Mouse (Mus musculus) urinary bladder, postnatal 4 days (tissue): ENCODE measurements around the gene Fam78a.
"Not testable (repeated sequence)": the region's sequence is repeated elsewhere in the genome, so short reads cannot be mapped to it uniquely, and the experiment has no call there.

ENCODE experiments used
- DNase-seq, 2 experiments: peaks; one replicate each; pipeline ENCODE4 v3.0.0; 2021 to 2022; ENCODE audit warnings: low spot score in 2 of 2

The Fam78a gene

DNA sequence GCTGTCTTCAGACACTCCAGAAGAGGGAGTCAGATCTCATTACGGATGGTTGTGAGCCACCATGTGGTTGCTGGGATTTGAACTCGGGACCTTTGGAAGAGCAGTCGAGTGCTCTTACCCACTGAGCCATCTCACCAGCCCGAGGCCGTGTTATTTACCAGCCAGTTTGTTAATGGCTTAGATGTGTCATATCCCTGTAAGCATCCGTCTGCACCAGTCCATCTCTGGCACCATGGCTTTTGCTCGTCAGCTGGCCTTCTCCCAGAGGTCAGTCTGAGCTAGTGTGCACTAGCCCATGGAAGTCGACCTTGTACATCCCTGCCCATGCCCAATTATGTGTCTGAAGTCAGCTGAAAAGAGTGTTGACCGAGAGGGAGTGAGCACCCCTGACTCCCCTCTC, 44.0 kb downstream of the Fam78a start:
- DNase-seq = not testable (repeated sequence)

DNA sequence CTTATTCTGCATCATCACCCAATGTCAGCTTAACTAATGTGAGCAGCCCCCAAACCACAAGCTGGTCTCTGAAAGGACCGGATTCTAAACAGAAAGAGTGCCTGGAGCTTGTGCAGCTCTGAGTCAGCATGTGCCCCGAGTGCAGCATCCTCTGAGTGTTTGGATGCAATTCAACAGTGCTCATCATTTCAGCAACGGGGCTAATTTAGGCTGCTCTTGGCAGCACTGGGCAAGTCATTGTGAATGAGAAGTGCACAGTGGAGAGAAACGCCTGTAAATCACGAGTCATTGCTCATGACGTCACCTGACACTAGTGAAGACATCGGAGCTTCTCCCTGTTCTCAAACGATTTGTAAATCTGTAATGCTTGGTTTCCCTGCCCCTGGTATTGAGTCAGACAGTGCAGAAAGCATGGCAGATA, 46.0 kb downstream of the Fam78a start:
- DNase-seq = no peak

DNA sequence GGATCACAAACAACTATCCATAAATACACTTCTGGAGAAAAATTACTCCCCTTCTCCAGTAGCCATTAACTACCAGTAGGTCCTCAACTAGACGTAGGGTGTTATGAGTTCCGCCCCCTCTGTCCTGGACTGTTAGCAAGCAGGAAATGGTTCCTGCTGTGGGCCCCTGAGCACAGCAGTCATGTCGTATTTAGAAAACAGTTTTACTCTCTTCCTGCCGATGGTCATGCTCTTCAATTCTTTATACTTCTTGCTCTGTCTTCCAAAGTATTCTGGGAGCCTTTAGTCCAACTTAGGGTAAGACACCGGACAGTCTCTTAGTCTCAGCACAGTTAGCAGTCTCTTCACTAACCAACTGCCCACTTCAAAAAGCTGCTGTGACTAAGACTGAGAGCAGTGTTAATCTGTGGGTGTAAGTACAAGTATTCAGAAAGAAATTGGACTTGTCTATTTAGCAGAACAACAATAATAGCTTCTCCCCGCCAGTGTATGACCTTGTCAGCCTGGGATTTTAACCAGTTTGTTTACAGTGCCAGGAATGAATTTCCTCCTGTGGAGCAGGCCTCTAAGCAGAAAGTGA, 47.3 kb downstream of the Fam78a start:
- no peak for DNase-seq

DNA sequence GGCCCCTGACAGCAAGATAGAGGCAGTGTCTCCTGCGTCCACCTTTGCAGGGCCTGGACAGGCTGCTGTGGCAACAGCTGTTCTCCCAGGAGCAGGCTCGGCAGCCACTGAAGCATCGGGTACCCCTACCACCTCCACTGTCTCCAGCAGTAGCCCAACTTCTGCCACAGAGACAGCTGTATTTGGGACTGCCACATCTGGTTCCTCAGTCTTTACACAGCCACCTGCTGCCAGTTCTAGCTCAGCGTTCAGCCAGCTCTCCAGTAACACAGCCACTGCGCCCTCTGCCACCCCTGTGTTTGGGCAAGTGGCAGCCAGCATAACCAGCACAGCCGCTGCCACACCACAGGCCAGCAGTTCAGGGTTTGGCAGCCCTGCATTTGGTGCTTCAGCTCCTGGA, 50.5 kb downstream of the Fam78a start:
- DNase-seq = no peak

DNA sequence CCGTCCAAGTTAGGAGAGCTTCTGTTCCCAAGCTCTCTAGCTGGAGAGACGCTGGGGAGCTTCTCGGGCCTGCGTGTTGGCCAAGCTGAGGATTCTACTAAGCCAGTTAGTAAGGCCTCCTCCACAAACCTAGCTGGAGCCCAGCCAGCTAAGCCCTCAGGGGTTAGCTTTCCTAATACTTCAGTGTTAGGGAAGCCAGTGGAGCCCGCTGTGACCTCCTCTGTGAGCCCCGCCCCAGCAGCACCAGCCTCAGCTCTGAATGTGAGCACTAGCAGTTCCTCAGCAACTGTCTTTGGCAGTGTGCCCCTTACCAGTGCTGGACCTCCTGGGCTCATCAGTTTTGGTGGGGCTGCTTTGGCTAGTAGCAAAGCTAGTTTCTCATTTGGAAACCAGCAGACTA, 51.2 kb downstream of the Fam78a start:
- DNase-seq = no peak

DNA sequence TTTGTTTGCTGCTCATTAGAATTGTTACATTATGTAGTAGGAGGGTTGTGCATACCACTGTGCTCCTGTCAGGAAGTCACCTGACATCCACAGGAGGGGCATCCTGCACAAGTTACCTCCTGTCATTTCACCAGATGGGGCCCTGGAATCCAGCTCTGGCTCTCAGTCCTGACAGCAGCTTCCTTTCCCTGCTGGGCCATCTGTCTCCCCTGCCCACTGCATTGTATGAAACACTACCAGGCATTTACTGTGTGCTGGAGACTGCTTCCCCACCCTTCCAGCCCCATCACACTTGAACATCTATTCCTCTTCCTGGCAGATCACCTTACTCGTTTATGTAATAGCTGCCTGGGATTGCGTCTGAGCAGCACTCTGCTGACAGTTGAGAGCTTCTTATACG, 55.0 kb downstream of the Fam78a start:
- no peak for DNase-seq

DNA sequence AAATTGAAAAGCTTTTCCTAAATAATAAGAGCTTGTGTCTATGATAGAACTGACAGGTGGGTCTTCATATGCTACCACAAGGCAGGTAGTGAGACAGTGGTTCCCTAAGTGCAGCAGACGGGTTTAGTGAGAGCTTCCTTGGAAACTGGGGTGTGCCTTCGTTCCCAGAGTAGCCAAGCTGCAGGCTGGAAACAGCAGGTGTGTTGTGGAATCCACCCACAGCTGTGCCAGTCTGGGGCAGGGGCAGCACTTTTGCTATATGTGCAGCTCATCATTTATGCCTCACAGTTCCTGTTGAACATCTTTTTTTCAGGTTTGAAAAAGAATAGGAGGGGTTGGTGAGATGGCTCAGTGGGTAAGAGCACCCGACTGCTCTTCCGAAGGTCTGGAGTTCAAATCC, 60.3 kb downstream of the Fam78a start:
- DNase-seq = no peak

DNA sequence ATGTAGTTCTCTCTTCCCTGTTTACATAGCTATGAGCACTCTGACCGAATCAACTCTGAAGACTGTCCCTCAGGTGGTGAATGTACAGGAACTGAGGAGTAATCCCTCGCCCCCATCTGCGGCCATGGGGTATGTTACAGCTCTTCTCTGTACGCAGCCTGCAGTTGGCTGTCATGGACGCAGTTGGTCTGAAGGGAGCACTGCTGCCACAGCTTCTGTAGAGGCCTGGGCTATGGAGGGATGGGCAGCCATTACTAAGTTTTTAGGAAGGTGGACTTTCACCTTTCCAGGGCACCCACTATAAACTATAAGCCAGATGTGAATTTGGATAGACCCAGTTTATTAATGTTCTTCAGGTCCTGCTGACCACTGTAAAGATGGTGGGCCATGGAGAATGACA, 64.4 kb downstream of the Fam78a start:
- DNase-seq = no peak

DNA sequence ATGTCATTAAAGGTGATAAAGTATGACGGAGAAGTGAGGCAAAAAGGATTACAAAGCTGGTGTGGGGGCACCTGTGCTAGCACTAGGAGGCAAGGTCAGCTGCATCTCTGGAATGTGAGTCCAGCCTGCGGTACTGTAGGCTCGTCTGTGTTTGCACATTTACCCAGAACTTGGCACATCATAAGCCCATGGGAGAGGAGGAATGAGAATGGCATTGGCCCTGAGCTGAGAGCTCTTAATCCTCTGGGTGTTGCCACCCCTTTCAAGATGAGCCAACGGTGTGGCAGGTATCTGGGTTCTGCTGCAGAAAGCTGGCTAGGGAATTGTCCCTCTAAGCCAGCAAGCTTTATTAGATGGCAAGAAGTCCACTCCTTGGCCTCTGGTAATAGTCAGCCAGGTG, 65.0 kb downstream of the Fam78a start:
- DNase-seq = no peak

DNA sequence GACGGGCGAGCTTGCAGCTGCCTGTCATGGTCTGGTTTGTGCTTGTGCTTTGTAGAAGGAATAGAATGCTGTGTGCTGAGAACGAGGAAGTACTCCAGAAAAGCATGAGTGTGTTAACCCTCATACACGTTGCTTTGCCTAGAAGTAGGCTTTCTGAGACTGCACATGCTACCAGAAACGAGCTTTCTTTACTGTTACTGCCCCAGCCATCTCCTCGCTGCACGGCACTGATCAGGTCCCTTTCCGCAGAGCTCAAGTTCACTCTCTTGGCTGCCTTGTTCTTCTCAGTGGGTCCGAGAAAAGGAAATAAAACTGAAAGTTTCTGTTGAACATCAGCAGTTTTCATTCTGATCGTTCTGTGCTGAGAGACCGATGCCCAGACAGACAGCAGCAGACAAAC, 75.9 kb downstream of the Fam78a start:
- DNase-seq = no peak

DNA sequence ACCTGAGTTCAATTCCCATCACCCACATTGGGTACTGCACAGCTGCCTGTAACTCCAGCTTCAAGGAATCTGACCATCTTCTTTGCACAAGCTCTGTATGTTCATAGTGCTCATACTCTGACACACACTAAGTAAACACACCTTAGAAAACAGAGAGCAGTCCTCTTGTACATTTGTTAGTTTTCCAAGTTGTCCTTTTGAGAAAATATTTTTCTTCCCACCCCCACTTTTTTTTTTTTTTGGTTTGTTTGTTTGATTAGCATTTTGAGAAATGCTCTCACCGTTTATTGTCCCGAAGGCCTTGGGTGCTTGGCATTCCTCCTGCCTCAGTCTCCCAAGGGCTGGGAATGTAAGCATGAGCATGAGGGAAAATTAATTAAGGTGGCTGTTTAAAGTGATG, 76.3 kb downstream of the Fam78a start:
- DNase-seq = no peak
